Mouse (Mus musculus): Measurements from ENCODE around the gene Oaf. TPM values are rescaled to one million over a fixed set of nuclear protein-coding genes. Genes with fewer than 3 reads are reported as not detected.

The Oaf gene
- polyA plus RNA-seq, 1 experiment from 2014 or later = 96.4 TPM

Other genes starting within 250 kb of the Oaf start
- 11.5 and 12.3 TPM in 2 replicates for gene Arhgef12, start 132.7 kb downstream of the Oaf start, polyA plus RNA-seq (2014; fragmentation: Nextera tagmentation; extraction: Ambion mirVana)
- 11.5 and 14.5 TPM in 2 replicates for gene Tmem136, start 123.3 kb downstream of the Oaf start, polyA plus RNA-seq (2014; fragmentation: Nextera tagmentation; extraction: Ambion mirVana)
- gene Pou2f3, start 29.5 kb downstream of the Oaf start, polyA plus RNA-seq (2014; fragmentation: Nextera tagmentation; extraction: Ambion mirVana) = not detected in 2 replicates
- 4.9 and 6.0 TPM in 2 replicates for gene Trim29, start 70.9 kb upstream of the Oaf start, polyA plus RNA-seq (2014; fragmentation: Nextera tagmentation; extraction: Ambion mirVana)

Measured in limb, embryonic 11.5 days (tissue).